Mouse (Mus musculus) embryonic fibroblast, embryonic 13.5 days (primary cell): ENCODE data around the gene Pcdh9.

ENCODE experiments used
- CTCF ChIP-seq: IDR thresholded peaks from 2 replicates; pipeline ENCODE4 v1.5.1; 2011; ENCODE audit warnings: mild to moderate bottlenecking, control low read depth, low read length, moderate library complexity, borderline replicate concordance; ENCODE audit not compliant: insufficient read depth
- POLR2A ChIP-seq: IDR thresholded peaks from 2 replicates; pipeline ENCODE4 v1.6.1; 2011; ENCODE audit warnings: low read depth, mild to moderate bottlenecking, control low read depth, low read length, moderate library complexity

DNA sequence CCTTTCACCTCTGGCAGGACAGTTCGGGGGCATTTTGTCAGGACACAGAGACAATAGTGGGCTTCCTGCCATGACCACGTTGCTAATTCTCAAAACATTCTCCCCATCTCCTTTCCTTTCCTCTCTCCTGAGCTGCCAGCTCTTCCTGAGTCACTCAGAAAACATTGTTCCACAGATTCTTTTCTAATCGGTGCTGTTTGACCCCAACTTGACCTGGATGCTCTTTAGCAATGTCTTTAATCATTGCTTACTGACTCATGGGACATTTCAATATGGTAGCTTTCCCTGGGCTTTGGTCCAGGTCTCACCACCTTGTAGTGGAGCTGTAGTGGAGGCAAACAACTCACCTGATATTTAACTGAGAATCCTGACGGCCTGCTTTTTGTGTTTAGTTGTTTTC, 820.3 kb downstream of the Pcdh9 start:
- no peak for TF ChIP-seq CTCF
- TF ChIP-seq POLR2A, result no peak
